20 mouse cellular contexts compared by ENCODE assay signal in genomic region chr12:80966059-80966838, GRCm38 (mm10). TPM values are rescaled to one million over a fixed set of nuclear protein-coding genes. Genes with fewer than 3 reads are reported as not detected.
DNase-seq lines count a peak whose midpoint lies in the region.
"Had no signal": no experiment of that assay in that cellular context is flagged by ENCODE, and none has a peak within 500 bp of the region (broad histone marks: within the 10 kb centered on the region; RNA-seq: fewer than 3 reads in every experiment).

No protein-coding gene starts in this region.

- peak; percentile 72 for DNase-seq in heart, adult 11 months
- DNase-seq in heart, postnatal 4 days = no peak
- DNase-seq in ZHBTc4 (ENCODE audit: low read depth, low spot score) = peak; percentile 32
- peak; percentile 47 to 49 for DNase-seq in kidney, adult 8-10 months
- peak; percentile 44 to 71 for DNase-seq in kidney, postnatal 25 days
- no peak for DNase-seq in spleen, postnatal 36 days (ENCODE audit: low spot score in 2 of 2)
- no peak for DNase-seq in lung, postnatal 10 days
- DNase-seq in embryo, embryonic 10.5 days (ENCODE audit: low spot score) = no peak
- DNase-seq: cerebellum, adult 8-10 months; gastrocnemius, postnatal 10 days; heart, adult 18-20 months; heart, postnatal 36 days; lung, postnatal 14 days; midbrain, embryonic 14.5 days; spleen, adult 18-20 months; thymus, adult 18-20 months; thymus, postnatal 4 days had no signal

RNA-seq across cellular contexts. Expression of gene Slc10a1, which starts 2.3 kb away (rescaled TPM):
- not detected for total RNA-seq in heart, postnatal 4 days (2021)
- total RNA-seq: heart, adult 18-20 months; heart, postnatal 36 days; layer of hippocampus, adult 8-10 months; left cerebral cortex, adult 18-20 months; left cerebral cortex, postnatal 36 days had no signal

RNA-seq across cellular contexts. Expression of gene Srsf5, which starts 20.9 kb away (rescaled TPM):
- 100 to 1,000 TPM; 317 to 328 TPM for total RNA-seq in heart, postnatal 4 days (2021)

Comparison
In these comparisons a context has a peak if more than half of its experiments do, and no peak if none do; other contexts are left out.
1. DNase-seq: peak in heart, adult 11 months (single experiment), ZHBTc4 (single experiment), kidney, adult 8-10 months (2 of 2) and kidney, postnatal 25 days (2 of 2); none in heart, postnatal 4 days (single experiment), spleen, postnatal 36 days (0 of 2), lung, postnatal 10 days (single experiment) and embryo, embryonic 10.5 days (single experiment).